Comparison of ENCODE assay signal across 7 mouse cellular contexts in the genomic region with DNA sequence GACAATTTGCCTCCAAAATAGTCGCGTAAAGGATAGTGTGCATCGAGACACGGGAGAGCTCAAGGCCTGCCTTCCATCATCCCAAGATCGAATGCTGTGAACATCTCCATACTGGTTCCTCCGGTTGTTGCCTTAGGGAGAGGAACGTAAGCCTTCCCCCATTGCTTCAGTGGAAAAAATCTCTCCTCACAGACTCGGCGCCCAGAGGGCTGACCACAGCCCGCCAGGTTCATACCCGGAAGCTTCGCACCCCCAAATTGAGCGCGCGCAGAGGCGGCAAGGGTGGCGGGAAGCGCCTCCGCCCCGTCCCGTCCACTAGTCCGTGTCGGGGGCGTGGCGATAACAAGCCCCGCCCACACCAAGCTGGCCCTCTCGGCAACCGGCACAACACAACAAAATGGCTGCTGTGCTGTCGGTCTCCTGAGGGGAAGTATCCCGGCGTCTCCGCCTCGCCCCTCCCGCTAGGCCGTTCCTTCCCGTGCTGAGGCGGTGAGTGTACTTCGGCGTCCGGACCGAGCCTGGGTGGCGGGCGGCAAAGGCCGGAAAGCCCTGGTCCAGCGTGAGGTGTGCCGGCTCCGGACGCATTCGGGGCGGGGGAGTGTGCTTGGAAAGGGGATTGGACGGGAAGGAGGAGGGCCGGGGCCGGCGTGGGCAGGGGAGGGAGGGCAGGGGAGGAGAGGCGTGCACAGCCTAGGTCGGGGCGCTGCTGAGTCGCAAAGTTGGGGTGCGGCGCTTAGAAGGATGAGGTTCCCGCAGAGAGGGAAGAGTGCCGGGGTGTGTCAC. TPM values are rescaled to one million over a fixed set of nuclear protein-coding genes. Genes with fewer than 3 reads are reported as not detected.
DNase-seq lines count a peak whose midpoint lies in the region; ATAC-seq lines count a peak whose summit lies in the region.

A gene (plus strand): TSS at position 352 of the 783 bp plus-strand sequence.

- H3K27ac ChIP-seq in embryonic facial prominence, embryonic 12.5 days = peak within 1 kb of the TSS; percentile 83
- H3K27ac ChIP-seq in limb, embryonic 13.5 days = peak within 1 kb of the TSS; percentile 76
- H3K27ac ChIP-seq in midbrain, embryonic 16.5 days (ENCODE audit: low read length) = peak within 1 kb of the TSS; percentile 82

- H3K4me1 ChIP-seq in embryonic facial prominence, embryonic 12.5 days = peaks cover 2% of the 10 kb centered on the region; the same call in 1 of the 2 replicates
- H3K4me1 ChIP-seq in limb, embryonic 13.5 days = 0 out of 2 replicates have a peak, but pooled peaks cover 4% of the 10 kb centered on the region
- H3K4me1 ChIP-seq in midbrain, embryonic 16.5 days (ENCODE audit: control insufficient read depth, insufficient read depth, low read length) = peaks cover 3% of the 10 kb centered on the region

- H3K9me3 ChIP-seq in embryonic facial prominence, embryonic 12.5 days = no peaks in the 10 kb centered on the region
- H3K9me3 ChIP-seq in limb, embryonic 13.5 days = no peaks in the 10 kb centered on the region
- H3K9me3 ChIP-seq in midbrain, embryonic 16.5 days (replicated peaks; ENCODE audit: control insufficient read depth, low read length, poor library complexity, severe bottlenecking) = no peaks in the 10 kb centered on the region

- H3K36me3 ChIP-seq in embryonic facial prominence, embryonic 12.5 days = no peaks in the 10 kb centered on the region
- H3K36me3 ChIP-seq in limb, embryonic 13.5 days = no peaks in the 10 kb centered on the region
- no peaks in the 10 kb centered on the region for H3K36me3 ChIP-seq in midbrain, embryonic 16.5 days (ENCODE audit: control insufficient read depth, insufficient read depth, low read length)

- H3K27me3 ChIP-seq in embryonic facial prominence, embryonic 12.5 days = no peaks in the 10 kb centered on the region
- no peaks in the 10 kb centered on the region for H3K27me3 ChIP-seq in limb, embryonic 13.5 days
- H3K27me3 ChIP-seq in midbrain, embryonic 16.5 days (ENCODE audit: control insufficient read depth, insufficient read depth, low read depth, low read length) = no peaks in the 10 kb centered on the region

- DNase-seq in adrenal gland, postnatal 25 days = peak; percentile 96
- DNase-seq in heart, adult 18-20 months = peak; percentile 96 to 97
- peak; percentile 93 to 95 for DNase-seq in kidney, adult 8-10 months
- DNase-seq in spleen, postnatal 10 days (ENCODE audit: low spot score in 2 of 2) = peak; percentile 98

- under 1% methylated on average over 61 of the region's 62 CpGs for WGBS in embryonic facial prominence, embryonic 12.5 days
- under 1% methylated on average over 61 of the region's 62 CpGs for WGBS in limb, embryonic 13.5 days
- WGBS in midbrain, embryonic 16.5 days = 1% methylated on average over 61 of the region's 62 CpGs

- H3K9ac ChIP-seq in embryonic facial prominence, embryonic 12.5 days = peak within 1 kb of the TSS; percentile 68
- H3K9ac ChIP-seq in limb, embryonic 13.5 days = peak within 1 kb of the TSS; percentile 73
- H3K9ac ChIP-seq in midbrain, embryonic 16.5 days (ENCODE audit: low read depth, low read length) = peak within 1 kb of the TSS; percentile 87

- ATAC-seq in embryonic facial prominence, embryonic 12.5 days (ENCODE audit: insufficient number of reproducible peaks, insufficient read depth, low FRiP score, low TSS enrichment) = peak; percentile 96
- ATAC-seq in limb, embryonic 13.5 days (ENCODE audit: low FRiP score, low read depth) = peak; percentile 95
- peak; percentile 96 for ATAC-seq in midbrain, embryonic 16.5 days

- H3K4me3 ChIP-seq in embryonic facial prominence, embryonic 12.5 days = peak within 1 kb of the TSS; percentile 80
- H3K4me3 ChIP-seq in limb, embryonic 13.5 days = peak within 1 kb of the TSS; percentile 77
- H3K4me3 ChIP-seq in midbrain, embryonic 16.5 days (ENCODE audit: low read depth, low read length) = peak within 1 kb of the TSS; percentile 71

- H3K4me2 ChIP-seq in embryonic facial prominence, embryonic 12.5 days (replicated peaks) = peak within 1 kb of the TSS; percentile 57
- peak within 1 kb of the TSS; percentile 74 for H3K4me2 ChIP-seq in limb, embryonic 13.5 days (replicated peaks)
- peak within 1 kb of the TSS; percentile 62 for H3K4me2 ChIP-seq in midbrain, embryonic 16.5 days (ENCODE audit: low read length)

RNA-seq across cellular contexts. Expression of the gene that starts here (rescaled TPM):
- total RNA-seq in adrenal gland, postnatal 25 days (2021) = 26.8 and 28.4 TPM in 2 replicates
- polyA plus RNA-seq in embryonic facial prominence, embryonic 12.5 days (2016; fragmentation: Nextera tagmentation; extraction: Ambion mirVana) = 28.7 and 31.2 TPM in 2 replicates
- 1 to 10 TPM; 3.7 to 5.2 TPM for total RNA-seq in heart, adult 18-20 months (2021)
- 27.2 and 27.3 TPM in 2 replicates for polyA plus RNA-seq in limb, embryonic 13.5 days (2015; fragmentation: Nextera tagmentation; extraction: Ambion mirVana)
- 10.6 TPM in 2 replicates for polyA plus RNA-seq in midbrain, embryonic 16.5 days (2015; fragmentation: Nextera tagmentation; extraction: Ambion mirVana)

Comparison
In these comparisons a context has a peak if more than half of its experiments do, and no peak if none do; other contexts are left out.
1. Peak in every context shown above with its lines: DNase-seq, ATAC-seq, H3K4me3 ChIP-seq and H3K27ac ChIP-seq.